Mouse (Mus musculus) myocyte (in vitro differentiated cells): ENCODE data around the gene Crtac1.

Experiments used
- MAX ChIP-seq: IDR thresholded peaks from one replicate; pipeline ENCODE4 v1.6.1; 2011; ENCODE audit warnings: low read depth, mild to moderate bottlenecking, control low read depth
- MYOD1 ChIP-seq, 3 experiments: IDR thresholded peaks; one replicate each; pipeline ENCODE4 v1.6.1; 2011; ENCODE audit warnings: control low read depth in 2 of 3, low read depth in 2 of 3, mild to moderate bottlenecking in 2 of 3, moderate library complexity in 1 of 3; ENCODE audit not compliant: insufficient read length in 2 of 3, control insufficient read depth in 1 of 3
- MYOG ChIP-seq, 3 experiments: IDR thresholded peaks; one replicate each; pipeline ENCODE4 v1.6.1; 2011; ENCODE audit warnings: control low read depth in 2 of 3, low read depth in 2 of 3, mild to moderate bottlenecking in 2 of 3; ENCODE audit not compliant: insufficient read length in 2 of 3, control insufficient read depth in 1 of 3, insufficient read depth in 1 of 3
- POLR2A ChIP-seq: IDR thresholded peaks from one replicate; pipeline ENCODE4 v1.6.1; 2011; ENCODE audit warnings: low read depth, mild to moderate bottlenecking, control low read depth, moderate library complexity; ENCODE audit not compliant: insufficient read length
- POLR2AphosphoS2 ChIP-seq: IDR thresholded peaks from one replicate; pipeline ENCODE4 v1.6.1; 2011; ENCODE audit warnings: low read depth, control low read depth; ENCODE audit not compliant: insufficient read length
- SRF ChIP-seq: IDR thresholded peaks from one replicate; pipeline ENCODE4 v1.6.1; 2011; ENCODE audit warnings: low read depth; ENCODE audit not compliant: control insufficient read depth, insufficient read length
- TCF12 ChIP-seq: IDR thresholded peaks from one replicate; pipeline ENCODE4 v1.6.1; 2011; ENCODE audit warnings: mild to moderate bottlenecking, control low read depth; ENCODE audit not compliant: poor library complexity, insufficient read depth, severe bottlenecking

GRCm38 (mm10) chr19:42432761-42433160, 1.2 kb upstream of the Crtac1 start:
- TF ChIP-seq POLR2A (no peak), MYOD1 (IDR thresholded peaks at IDR 0.05; ENCODE audit: control insufficient read depth in 1 of 3, insufficient read length in 2 of 3, low read depth in 2 of 3) (no peak), TCF12 (no peak), SRF (no peak), MAX (no peak), POLR2AphosphoS2 (no peak), MYOG (IDR thresholded peaks at IDR 0.05; ENCODE audit: control insufficient read depth in 1 of 3, insufficient read depth in 1 of 3, insufficient read length in 2 of 3, low read depth in 2 of 3) (no peak)
